Mouse (Mus musculus) cerebellum, adult 2 months (tissue): ENCODE data around the gene BC049715. TPM values are rescaled to one million over a fixed set of nuclear protein-coding genes. Genes with fewer than 3 reads are reported as not detected.

ENCODE experiments used
- DNase-seq, 2 experiments: peaks; one replicate each; pipeline ENCODE4 v3.0.0; 2021
- H3K27ac ChIP-seq: fragments of 200-500 bp; 2 replicates; pipeline ENCODE4 v1.5.1; 2012; ENCODE audit warnings: low read length, control low read depth, inconsistent platforms; ENCODE audit not compliant: insufficient read depth
- H3K27me3 ChIP-seq: fragments of 200-500 bp; 2 replicates; pipeline ENCODE4 v1.6.1; 2012; ENCODE audit warnings: inconsistent platforms, mild to moderate bottlenecking, low read length, moderate library complexity; ENCODE audit not compliant: control insufficient read depth, insufficient read depth
- H3K4me1 ChIP-seq: fragments of 200-500 bp; 2 replicates; pipeline ENCODE4 v1.6.1; 2011; ENCODE audit warnings: low read length; ENCODE audit not compliant: control insufficient read depth, insufficient read depth
- H3K4me3 ChIP-seq: fragments of 200-500 bp; replicated peaks from 2 replicates; pipeline ENCODE3; 2011; ENCODE audit warnings: mild to moderate bottlenecking, low read depth, low read length, control low read depth; ENCODE audit not compliant: insufficient read depth
- CTCF ChIP-seq: fragments of 200-500 bp; IDR thresholded peaks from 2 replicates; pipeline ENCODE4 v1.5.1; 2011; ENCODE audit warnings: low read depth, mild to moderate bottlenecking, control low read depth, low read length, moderate library complexity, borderline replicate concordance; ENCODE audit not compliant: insufficient read depth
- POLR2A ChIP-seq: fragments of 200-500 bp; IDR thresholded peaks from 2 replicates; pipeline ENCODE4 v1.6.1; 2011; ENCODE audit warnings: low read length, control low read depth, borderline replicate concordance; ENCODE audit not compliant: insufficient read depth
- WGBS: fragments of 180-500 bp; shearing (Covaris S2); methylation state at CpG from one replicate; pipeline ENCODE4 v1.1.7; 2018; 5-methylcytosine and 5-hydroxymethylcytosine counted together
- polyA plus RNA-seq: library from polyadenylated mRNA; depleted of rRNA; stranded (reverse); fragments of >200 nt; gene quantifications from 2 replicates; pipeline ENCODE4 v1.2.3, GENCODE M21; 2012; rRNA removed

Gene BC049715
- polyA plus RNA-seq: 0.38 and 0.74 TPM in 2 replicates

DNA sequence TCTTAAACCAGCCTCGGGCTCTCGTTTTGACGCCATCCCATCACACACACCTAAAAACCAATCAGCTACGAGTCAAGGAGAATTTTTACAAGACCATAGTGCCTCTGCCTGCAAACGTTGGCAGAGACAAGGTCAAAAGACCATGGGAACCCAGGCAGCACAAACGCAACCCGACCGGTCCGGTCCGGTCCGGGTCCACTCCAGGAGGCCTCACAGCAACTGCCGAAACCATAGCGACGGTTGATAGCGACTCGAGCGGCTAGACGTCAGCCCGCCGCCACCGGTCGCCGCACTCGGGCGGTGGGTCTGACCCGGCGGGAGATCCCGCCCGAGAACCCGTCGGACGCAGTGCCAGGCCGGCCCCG lies at the start of gene BC049715:
Gene BC049715 (plus strand): TSS at position 111 of the 365 bp plus-strand sequence.
- peak within 1 kb of the TSS; percentile 79 for H3K4me3 ChIP-seq
- peaks cover 5% of the 10 kb centered on the region; the same call in 1 of the 2 replicates for H3K4me1 ChIP-seq
- under 1% methylated on average over 34 of the region's 34 CpGs for WGBS
- peak within 1 kb of the TSS; percentile 72 for H3K27ac ChIP-seq
- DNase-seq: no peak
- TF ChIP-seq CTCF: no peak
- TF ChIP-seq POLR2A: no peak
- no peaks in the 10 kb centered on the region for H3K27me3 ChIP-seq

DNA sequence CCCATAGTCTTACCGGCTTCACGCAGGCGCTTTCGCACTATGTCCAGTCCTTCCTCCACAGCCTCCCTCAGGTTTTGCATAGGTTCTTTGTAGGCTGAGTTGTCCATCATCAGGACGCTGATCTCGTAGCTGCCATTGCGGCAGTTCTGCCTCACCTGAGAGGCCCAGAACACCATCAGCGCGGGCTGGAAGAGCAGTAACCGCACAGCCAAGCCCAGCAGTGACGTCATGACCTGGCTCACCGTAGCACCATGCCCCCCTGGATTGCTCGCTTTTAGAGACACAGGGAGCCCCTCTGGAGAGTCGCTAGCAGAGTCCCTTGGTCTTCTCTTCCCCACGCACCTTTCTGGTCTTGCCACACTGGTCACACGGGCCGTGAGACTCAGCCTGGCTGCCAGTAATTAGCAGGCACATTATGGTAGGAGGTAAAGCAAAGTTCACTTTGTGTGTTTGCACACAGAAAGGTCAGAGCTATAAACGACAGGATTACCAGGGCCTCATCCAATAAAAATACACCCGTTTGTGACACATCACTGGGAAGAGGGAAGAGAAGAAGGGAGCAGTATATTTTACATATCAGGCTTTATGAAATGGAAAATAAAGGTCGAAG lies 45.9 kb upstream of the BC049715 start, which contains the start of gene Gucy2c:
Gene Gucy2c (minus strand): TSS at position 389 of the 610 bp plus-strand sequence.
- no peak within 1 kb of the TSS for H3K27ac ChIP-seq
- TF ChIP-seq CTCF (no peak), POLR2A (no peak)
- H3K4me1 ChIP-seq: no peaks in the 10 kb centered on the region
- WGBS: 83% methylated on average over 20 of the region's 20 CpGs
- H3K4me3 ChIP-seq: no peak within 1 kb of the TSS
- no peak for DNase-seq
- H3K27me3 ChIP-seq: no peaks in the 10 kb centered on the region

DNA sequence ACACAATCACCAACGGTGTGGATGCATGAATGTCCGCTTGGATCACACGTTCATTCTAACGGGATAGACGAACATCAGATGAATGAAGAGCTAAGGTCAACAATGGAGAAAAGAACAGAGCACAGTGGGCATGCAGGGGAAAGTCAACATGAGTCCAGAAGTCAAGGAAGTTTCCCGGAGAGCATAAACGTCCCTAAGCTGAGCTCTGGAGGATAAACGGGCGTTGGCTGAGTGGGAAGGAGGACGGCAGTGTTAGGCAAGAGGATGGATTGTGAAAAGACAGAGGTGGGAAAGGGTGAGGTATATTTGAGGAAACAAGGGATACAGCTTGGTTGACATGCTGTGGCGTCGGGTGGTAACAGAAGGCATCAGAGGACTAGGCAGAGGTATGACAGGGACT lies 45.3 kb upstream of the BC049715 start:
- no peak overlapping the region for H3K4me3 ChIP-seq
- 82% methylated on average over 12 of the region's 12 CpGs for WGBS
- no peak for TF ChIP-seq POLR2A
- no peak for TF ChIP-seq CTCF
- H3K4me1 ChIP-seq: no peaks in the 10 kb centered on the region
- H3K27ac ChIP-seq: no peak overlapping the region
- no peaks in the 10 kb centered on the region for H3K27me3 ChIP-seq
- DNase-seq: no peak

DNA sequence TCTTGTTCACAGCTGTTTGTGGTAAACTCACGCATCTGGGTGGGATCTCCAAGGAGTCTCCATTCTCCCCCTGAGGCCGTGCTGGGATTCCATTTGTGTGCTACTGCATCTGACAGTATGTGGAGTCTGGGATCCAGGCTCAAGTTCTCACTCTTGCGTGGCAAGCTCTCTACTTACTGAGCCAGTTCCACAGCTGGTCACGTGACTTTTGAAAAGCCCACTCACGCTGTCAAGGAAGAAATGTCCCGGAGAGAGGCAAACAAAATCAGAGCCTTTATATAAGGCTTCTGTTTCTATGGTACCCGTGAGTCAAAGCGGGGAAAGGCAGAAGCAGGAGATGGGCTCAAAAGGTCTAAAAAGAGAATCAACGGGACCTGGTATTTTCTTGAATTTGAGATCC lies 44.7 kb upstream of the BC049715 start:
- no peaks in the 10 kb centered on the region for H3K4me1 ChIP-seq
- no peak overlapping the region for H3K4me3 ChIP-seq
- WGBS: 70% methylated on average over 9 of the region's 9 CpGs
- H3K27me3 ChIP-seq: no peaks in the 10 kb centered on the region
- no peak for TF ChIP-seq POLR2A
- TF ChIP-seq CTCF: no peak
- no peak for DNase-seq
- no peak overlapping the region for H3K27ac ChIP-seq

DNA sequence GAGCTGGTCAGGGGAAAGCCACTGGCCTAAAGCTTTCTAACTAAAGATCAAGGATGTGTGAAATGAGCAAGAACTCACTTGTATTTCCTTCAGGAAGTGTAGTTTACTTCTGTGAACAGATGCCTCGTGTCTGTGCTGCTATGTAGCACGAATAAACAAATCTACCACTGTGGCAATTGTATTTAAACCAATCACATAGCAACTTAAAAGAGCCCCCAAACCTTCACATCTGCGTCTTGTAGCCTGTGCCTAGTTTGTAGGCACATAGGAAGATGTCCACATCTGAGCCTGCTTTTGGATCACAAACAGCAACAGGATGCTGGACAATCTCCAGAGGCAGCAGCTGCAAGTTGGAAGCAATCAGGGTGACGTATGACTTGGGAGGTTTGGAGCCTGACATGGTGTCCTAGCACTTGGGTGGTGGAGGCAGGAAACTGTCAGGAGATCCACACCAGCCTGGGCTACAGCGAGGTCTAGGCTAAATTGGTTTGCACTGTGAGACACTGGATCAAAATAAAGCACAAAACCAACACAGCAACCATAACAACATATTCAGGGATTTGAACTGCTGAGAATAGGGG lies 37.9 kb upstream of the BC049715 start:
- WGBS: 35% methylated on average over 5 of the region's 5 CpGs
- TF ChIP-seq POLR2A (no peak), CTCF (no peak)
- Histone ChIP-seq H3K27ac (no peak overlapping the region), H3K4me1 (no peaks in the 10 kb centered on the region), H3K27me3 (no peaks in the 10 kb centered on the region), H3K4me3 (no peak overlapping the region)
- no peak for DNase-seq

DNA sequence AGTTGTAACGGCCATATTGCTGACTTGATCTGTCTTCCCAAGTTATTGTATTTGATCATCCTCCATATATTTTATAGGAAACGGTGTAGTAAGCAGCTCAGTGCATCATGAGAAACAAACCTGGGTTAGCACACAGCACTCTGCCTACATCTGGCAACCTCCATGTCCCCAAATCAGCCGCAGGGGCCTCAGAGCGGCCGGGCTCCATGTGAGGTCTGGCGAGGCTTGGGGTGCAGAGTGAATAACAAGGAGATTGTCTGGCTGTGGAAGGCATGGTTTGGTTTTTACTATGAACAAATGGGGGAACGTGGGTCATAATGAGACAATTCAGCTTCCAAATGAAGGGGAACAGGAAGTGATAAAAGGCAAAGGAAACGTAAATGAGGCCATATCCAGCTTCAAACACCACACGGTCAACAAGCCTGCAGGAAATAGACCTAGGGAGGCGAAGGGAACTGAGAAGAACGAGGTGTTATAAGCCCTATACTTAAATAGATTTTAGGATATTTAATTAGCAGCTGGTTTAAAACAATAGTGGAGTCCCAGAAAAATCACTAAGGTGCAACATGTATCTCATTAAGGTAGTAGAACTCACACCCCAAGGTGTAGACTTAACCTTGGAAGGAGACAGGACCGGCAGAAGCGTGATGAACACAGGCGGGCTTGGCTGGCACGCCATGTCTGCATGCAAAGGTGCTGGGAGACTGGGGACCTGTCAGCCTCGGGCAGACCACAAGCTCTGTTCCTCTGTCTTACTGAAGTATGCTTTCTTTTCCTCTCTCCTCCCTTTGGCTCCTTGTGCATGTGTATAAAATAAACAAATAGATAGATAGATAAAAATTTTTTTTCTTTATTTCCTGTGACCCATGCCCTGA lies 34.3 kb upstream of the BC049715 start:
- Histone ChIP-seq H3K27ac (no peak overlapping the region), H3K4me1 (no peaks in the 10 kb centered on the region), H3K27me3 (no peaks in the 10 kb centered on the region), H3K4me3 (no peak overlapping the region)
- 40% methylated on average over 16 of the region's 16 CpGs for WGBS
- TF ChIP-seq POLR2A (no peak), CTCF (no peak)
- DNase-seq: no peak

DNA sequence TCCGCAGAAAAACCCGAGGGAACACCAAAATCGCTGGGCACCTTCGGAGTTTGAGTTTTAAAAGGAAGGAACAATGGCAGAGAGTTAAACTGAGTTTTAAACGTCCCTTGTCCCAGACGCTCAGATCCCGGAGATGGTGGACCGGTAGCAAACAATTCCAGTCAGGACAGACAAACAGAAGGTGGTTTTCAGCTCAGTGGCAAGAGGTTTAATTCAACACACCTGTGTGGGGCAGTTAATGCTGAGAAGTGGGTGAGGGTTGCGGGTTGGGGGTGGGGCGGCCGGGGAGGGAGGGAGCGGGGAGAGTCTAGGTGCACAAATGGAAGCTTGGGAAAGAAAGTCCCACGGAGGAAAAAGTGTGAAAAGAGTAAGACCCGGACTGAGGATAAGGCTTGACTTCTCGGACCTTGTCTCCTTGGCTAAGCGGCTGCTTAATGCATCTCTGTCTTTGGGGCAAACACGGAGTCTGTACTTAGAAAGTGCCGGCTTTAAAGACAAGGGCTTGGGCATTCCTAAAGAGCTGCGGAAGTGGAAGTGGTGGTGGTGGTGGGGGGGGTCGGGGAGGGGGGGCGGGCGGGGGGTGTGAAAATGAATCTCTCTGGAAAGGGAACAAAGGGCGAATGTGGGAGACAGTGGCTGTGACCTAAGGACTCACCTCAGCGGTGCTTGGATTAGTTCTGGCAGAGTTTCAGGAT lies 33.4 kb upstream of the BC049715 start:
- Histone ChIP-seq H3K27ac (no peak overlapping the region), H3K4me1 (no peaks in the 10 kb centered on the region), H3K27me3 (no peaks in the 10 kb centered on the region), H3K4me3 (peak overlapping the region; percentile 23)
- no peak for DNase-seq
- 2% methylated on average over 23 of the region's 24 CpGs for WGBS
- TF ChIP-seq CTCF: no peak
- TF ChIP-seq POLR2A: no peak
